Mouse (Mus musculus) forebrain, embryonic 13.5 days (tissue): Measurements from ENCODE around the gene Pif1. TPM values are rescaled to one million over a fixed set of nuclear protein-coding genes. Genes with fewer than 3 reads are reported as not detected.

Experiments
- ATAC-seq: fragments of 200-750 bp; cut with Nextera tagmentation; 2 replicates; pipeline ENCODE4 v1.8.0; 2017
- H3K27ac ChIP-seq: fragments of 300-500 bp; sonication (generic); 2 replicates; pipeline ENCODE4 v1.5.1; 2015; ENCODE audit warnings: inconsistent platforms, mild to moderate bottlenecking, moderate library complexity
- H3K27me3 ChIP-seq: fragments of 300-500 bp; sonication (generic); 2 replicates; pipeline ENCODE4 v1.6.1; 2015; ENCODE audit warnings: mild to moderate bottlenecking, inconsistent platforms
- H3K36me3 ChIP-seq: fragments of 300-500 bp; sonication (generic); 2 replicates; pipeline ENCODE4 v1.6.1; 2015; ENCODE audit warnings: mild to moderate bottlenecking, inconsistent platforms; ENCODE audit not compliant: poor library complexity, severe bottlenecking
- H3K4me1 ChIP-seq: fragments of 300-500 bp; sonication (generic); 2 replicates; pipeline ENCODE4 v1.6.1; 2015; ENCODE audit warnings: inconsistent platforms
- H3K4me2 ChIP-seq: fragments of 300-500 bp; sonication (generic); 2 replicates; pipeline ENCODE4 v1.6.1; 2015; ENCODE audit warnings: inconsistent platforms, mild to moderate bottlenecking, moderate library complexity
- H3K4me3 ChIP-seq: fragments of 300-500 bp; sonication (generic); 2 replicates; pipeline ENCODE4 v1.5.1; 2015; ENCODE audit warnings: mild to moderate bottlenecking, inconsistent platforms
- H3K9ac ChIP-seq: fragments of 300-500 bp; sonication (generic); 2 replicates; pipeline ENCODE4 v1.6.1; 2015; ENCODE audit warnings: mild to moderate bottlenecking, inconsistent platforms
- H3K9me3 ChIP-seq: fragments of 300-500 bp; sonication (generic); replicated peaks from 2 replicates; pipeline ENCODE4 v1.6.1; 2016; ENCODE audit warnings: inconsistent platforms
- WGBS: fragments of 180-500 bp; shearing (Covaris S2); methylation state at CpG from one replicate; pipeline ENCODE4 v1.1.7; 2015; 5-methylcytosine and 5-hydroxymethylcytosine counted together
- polyA plus RNA-seq: library from polyadenylated mRNA; unstranded; fragments of >200 nt; fragmentation: Nextera tagmentation; extraction: Ambion mirVana; gene quantifications from 2 replicates; pipeline ENCODE4 v1.2.1, GENCODE M21; 2015

Pif1 gene
- polyA plus RNA-seq, 1 experiment from 2014 or later, result 21.2 TPM

GRCm38 (mm10) chr9:65563073-65563472 is 23.9 kb upstream of the Pif1 start:
- Histone ChIP-seq H3K36me3 (peaks cover 9% of the 10 kb centered on the region; the same call in 1 of the 2 replicates), H3K4me2 (no peak overlapping the region), H3K4me1 (peaks cover 12% of the 10 kb centered on the region; the same call in 1 of the 2 replicates), H3K9me3 (no peaks in the 10 kb centered on the region; the same call in 1 of the 2 replicates), H3K4me3 (no peak overlapping the region), H3K27ac (no peak overlapping the region), H3K9ac (no peak overlapping the region), H3K27me3 (no peaks in the 10 kb centered on the region)
- WGBS, result 92% methylated on average over 5 of the region's 5 CpGs
- no peak for ATAC-seq

GRCm38 (mm10) chr9:65564698-65565097 is 22.3 kb upstream of the Pif1 start:
- Histone ChIP-seq H3K27ac (no peak overlapping the region), H3K4me3 (no peak overlapping the region), H3K4me1 (peaks cover 12% of the 10 kb centered on the region; the same call in 1 of the 2 replicates), H3K4me2 (no peak overlapping the region), H3K36me3 (peaks cover 5% of the 10 kb centered on the region; the same call in 1 of the 2 replicates), H3K9me3 (no peaks in the 10 kb centered on the region; the same call in 1 of the 2 replicates), H3K9ac (no peak overlapping the region), H3K27me3 (no peaks in the 10 kb centered on the region)
- no peak for ATAC-seq
- WGBS, result 94% methylated on average over 2 of the region's 2 CpGs

GRCm38 (mm10) chr9:65568787-65569186 is 18.2 kb upstream of the Pif1 start:
- Histone ChIP-seq H3K9me3 (no peaks in the 10 kb centered on the region; the same call in 1 of the 2 replicates), H3K9ac (no peak overlapping the region), H3K27me3 (no peaks in the 10 kb centered on the region), H3K4me1 (no peaks in the 10 kb centered on the region), H3K27ac (no peak overlapping the region), H3K4me2 (no peak overlapping the region), H3K36me3 (peaks cover 8% of the 10 kb centered on the region; the same call in 1 of the 2 replicates), H3K4me3 (no peak overlapping the region)
- ATAC-seq, result no peak
- WGBS, result 96% methylated on average over 6 of the region's 6 CpGs

- Histone ChIP-seq H3K36me3 (peaks cover 8% of the 10 kb centered on the region; the same call in 1 of the 2 replicates), H3K4me2 (no peak overlapping the region), H3K4me1 (no peaks in the 10 kb centered on the region), H3K9ac (no peak overlapping the region), H3K27ac (no peak overlapping the region), H3K4me3 (no peak overlapping the region), H3K27me3 (no peaks in the 10 kb centered on the region), H3K9me3 (no peaks in the 10 kb centered on the region; the same call in 1 of the 2 replicates)
- 88% methylated on average over 6 of the region's 6 CpGs for WGBS
- ATAC-seq, result no peak
Observed at GRCm38 (mm10) chr9:65569491-65569971, 17.4 kb upstream of the Pif1 start.

- Histone ChIP-seq H3K27me3 (no peaks in the 10 kb centered on the region), H3K4me1 (peaks cover 18% of the 10 kb centered on the region), H3K9me3 (no peaks in the 10 kb centered on the region), H3K4me3 (no peak overlapping the region), H3K4me2 (no peak overlapping the region), H3K27ac (no peak overlapping the region), H3K36me3 (peaks cover 8% of the 10 kb centered on the region; the same call in 1 of the 2 replicates), H3K9ac (no peak overlapping the region)
- 67% methylated on average over 6 of the region's 6 CpGs for WGBS
- no peak for ATAC-seq
Observed at GRCm38 (mm10) chr9:65572837-65573236, 14.1 kb upstream of the Pif1 start.

GRCm38 (mm10) chr9:65574513-65575392 is 12.2 kb upstream of the Pif1 start:
- H3K4me3 ChIP-seq, result no peak overlapping the region
- no peak overlapping the region for H3K27ac ChIP-seq
- H3K4me1 ChIP-seq, result peaks cover 29% of the 10 kb centered on the region
- peaks cover 8% of the 10 kb centered on the region; the same call in 1 of the 2 replicates for H3K36me3 ChIP-seq
- 86% methylated on average over 11 of the region's 11 CpGs for WGBS
- no peaks in the 10 kb centered on the region for H3K27me3 ChIP-seq
- H3K4me2 ChIP-seq, result no peak overlapping the region
- no peak overlapping the region for H3K9ac ChIP-seq
- H3K9me3 ChIP-seq, result no peaks in the 10 kb centered on the region
- ATAC-seq, result no peak

GRCm38 (mm10) chr9:65575393-65576196 is 11.4 kb upstream of the Pif1 start:
- Histone ChIP-seq H3K9me3 (no peaks in the 10 kb centered on the region), H3K27ac (no peak overlapping the region), H3K4me1 (peaks cover 30% of the 10 kb centered on the region), H3K9ac (no peak overlapping the region), H3K4me2 (no peak overlapping the region), H3K27me3 (no peaks in the 10 kb centered on the region), H3K36me3 (peaks cover 8% of the 10 kb centered on the region; the same call in 1 of the 2 replicates), H3K4me3 (no peak overlapping the region)
- ATAC-seq, result no peak
- WGBS, result 77% methylated on average over 8 of the region's 8 CpGs

- H3K27ac ChIP-seq, result no peak overlapping the region
- ATAC-seq, result no peak
- H3K4me2 ChIP-seq, result no peak overlapping the region
- peaks cover 35% of the 10 kb centered on the region for H3K4me1 ChIP-seq
- no peaks in the 10 kb centered on the region for H3K9me3 ChIP-seq
- H3K9ac ChIP-seq, result no peak overlapping the region; the same call in 1 of the 2 replicates
- H3K27me3 ChIP-seq, result no peaks in the 10 kb centered on the region
- peaks cover 8% of the 10 kb centered on the region; the same call in 1 of the 2 replicates for H3K36me3 ChIP-seq
- H3K4me3 ChIP-seq, result no peak overlapping the region
- 36% methylated on average over 7 of the region's 7 CpGs for WGBS
Observed at GRCm38 (mm10) chr9:65576861-65577510, 10.0 kb upstream of the Pif1 start.

- H3K9ac ChIP-seq, result no peak overlapping the region; the same call in 1 of the 2 replicates
- no peak overlapping the region for H3K4me3 ChIP-seq
- H3K4me2 ChIP-seq, result no peak overlapping the region
- peaks cover 35% of the 10 kb centered on the region for H3K4me1 ChIP-seq
- peaks cover 2% of the 10 kb centered on the region; the same call in 1 of the 2 replicates for H3K36me3 ChIP-seq
- H3K27me3 ChIP-seq, result no peaks in the 10 kb centered on the region
- 92% methylated on average over 4 of the region's 4 CpGs for WGBS
- no peak for ATAC-seq
- H3K27ac ChIP-seq, result no peak overlapping the region
- no peaks in the 10 kb centered on the region for H3K9me3 ChIP-seq
Observed at GRCm38 (mm10) chr9:65577511-65578196, 9.3 kb upstream of the Pif1 start.

- no peak overlapping the region for H3K27ac ChIP-seq
- 0 out of 2 replicates have a peak overlapping the region, but pooled peaks have one; percentile 3 for H3K9ac ChIP-seq
- no peaks in the 10 kb centered on the region for H3K9me3 ChIP-seq
- peak overlapping the region; percentile 69 for H3K4me2 ChIP-seq
- peak overlapping the region; percentile 56; the same call in 1 of the 2 replicates for H3K4me3 ChIP-seq
- no peak for ATAC-seq
- H3K4me1 ChIP-seq, result peaks cover 35% of the 10 kb centered on the region
- 68% methylated on average over 9 of the region's 9 CpGs for WGBS
- H3K27me3 ChIP-seq, result no peaks in the 10 kb centered on the region
- H3K36me3 ChIP-seq, result no peaks in the 10 kb centered on the region
Observed at GRCm38 (mm10) chr9:65578801-65579249, 8.1 kb upstream of the Pif1 start.
